Mouse (Mus musculus) heart, adult 8-10 months (tissue): Measurements from ENCODE around the gene Foxo4. TPM values are rescaled to one million over a fixed set of nuclear protein-coding genes. Genes with fewer than 3 reads are reported as not detected.

Source experiments
- DNase-seq: peaks from one replicate; pipeline ENCODE4 v3.0.0; 2022; ENCODE audit warnings: low spot score
- total RNA-seq, 4 experiments: library from RNA; stranded (reverse); gene quantifications; 2 replicates each; pipeline ENCODE4 v1.2.4; 2022

Gene Foxo4
- total RNA-seq, 4 experiments from 2014 or later, result 59.7 to 68.9 (median 64.1) TPM

- no peak for DNase-seq
Measured at GRCm38 (mm10) chrX:101290111-101290510, 35.8 kb downstream of the Foxo4 start.

GRCm38 (mm10) chrX:101299055-101299454, 44.7 kb downstream of the Foxo4 start, which contains the start of gene Nlgn3:
TSS of gene Nlgn3 (plus strand) at chrX:101299168.
- DNase-seq, result no peak

- DNase-seq, result no peak
Measured at GRCm38 (mm10) chrX:101299473-101300426, 45.4 kb downstream of the Foxo4 start.

GRCm38 (mm10) chrX:101300427-101301030, 46.2 kb downstream of the Foxo4 start:
- no peak for DNase-seq

GRCm38 (mm10) chrX:101301654-101302053, 47.3 kb downstream of the Foxo4 start:
- no peak for DNase-seq

GRCm38 (mm10) chrX:101304646-101305045, 50.3 kb downstream of the Foxo4 start:
- DNase-seq, result no peak

- DNase-seq, result no peak
Measured at GRCm38 (mm10) chrX:101309299-101309698, 55.0 kb downstream of the Foxo4 start.

Other genes starting within 250 kb of the Foxo4 start
- under 1 TPM in 3 of 4 experiments, not detected in 1; 0.16 to 0.22 (median 0.22) TPM for gene Tex11, start 194.9 kb upstream of the Foxo4 start, total RNA-seq
- under 1 TPM in 2 of 4 experiments, not detected in 2; 0.14 to 0.19 TPM for gene Slc7a3, start 168.5 kb upstream of the Foxo4 start, total RNA-seq
- gene Snx12, start 32.0 kb upstream of the Foxo4 start, total RNA-seq, result 10 to 100 TPM; 35.3 to 41.2 (median 38.4) TPM
- not detected for gene Gm614, start 9.5 kb downstream of the Foxo4 start, total RNA-seq
- gene Il2rg, start 13.7 kb downstream of the Foxo4 start, total RNA-seq, result 10 to 100 TPM in 2 of 4 experiments, 1 to 10 TPM in 2; 7.0 to 10.2 (median 9.4) TPM
- gene Gm20489, start 14.5 kb downstream of the Foxo4 start, total RNA-seq, result not detected
- 10 to 100 TPM; 15.7 to 20.3 (median 19.5) TPM for gene Med12, start 19.5 kb downstream of the Foxo4 start, total RNA-seq
- 1 to 10 TPM in 1 of 4 experiments, under 1 TPM in 3; 0.34 to 1.2 (median 0.78) TPM for gene Nlgn3, start 44.6 kb downstream of the Foxo4 start, total RNA-seq
- gene Gjb1, start 121.8 kb downstream of the Foxo4 start, total RNA-seq, result not detected
- gene Zmym3, start 166.3 kb downstream of the Foxo4 start, total RNA-seq, result 10 to 100 TPM; 10.2 to 21.5 (median 16.2) TPM
- gene Nono, start 174.8 kb downstream of the Foxo4 start, total RNA-seq, result 10 to 100 TPM; 52.5 to 70.1 (median 58.9) TPM
- gene Itgb1bp2, start 194.6 kb downstream of the Foxo4 start, total RNA-seq, result 100 to 1,000 TPM; 154 to 226 (median 179) TPM